Mouse (Mus musculus) kidney, embryonic 15.5 days (tissue): ENCODE measurements at regions not wholly inside any gene's neighbourhood (a gene's known extent, or its start where the extent isn't known, plus 50 kb on each side); places are given as distances from the start of the nearest gene placed in this dataset.
A peak's percentile ranks its signal among the peaks of the same experiment; 100 is the strongest.

Experiments used
- ATAC-seq: fragments of 200-750 bp; cut with Nextera tagmentation; replicated peaks from 2 replicates; pipeline ENCODE4 v1.8.0; 2017; ENCODE audit warnings: moderate TSS enrichment; ENCODE audit not compliant: low FRiP score
- H3K27ac ChIP-seq: fragments of 300-500 bp; sonication (generic); 2 replicates; pipeline ENCODE4 v1.5.1; 2015; ENCODE audit warnings: mild to moderate bottlenecking, inconsistent platforms
- H3K27me3 ChIP-seq: fragments of 300-500 bp; sonication (generic); 2 replicates; pipeline ENCODE4 v1.6.1; 2015; ENCODE audit warnings: inconsistent platforms
- H3K36me3 ChIP-seq: fragments of 300-500 bp; sonication (generic); 2 replicates; pipeline ENCODE4 v1.6.1; 2015; ENCODE audit warnings: inconsistent platforms
- H3K4me1 ChIP-seq: fragments of 300-500 bp; sonication (generic); 2 replicates; pipeline ENCODE4 v1.6.1; 2015; ENCODE audit warnings: inconsistent platforms
- H3K4me2 ChIP-seq: fragments of 300-500 bp; sonication (generic); 2 replicates; pipeline ENCODE4 v1.6.1; 2015; ENCODE audit warnings: moderate library complexity, mild to moderate bottlenecking, inconsistent platforms
- H3K4me3 ChIP-seq: fragments of 300-500 bp; sonication (generic); replicated peaks from 2 replicates; pipeline ENCODE4 v1.5.1; 2015; ENCODE audit warnings: mild to moderate bottlenecking, inconsistent platforms
- H3K9ac ChIP-seq: fragments of 300-500 bp; sonication (generic); 2 replicates; pipeline ENCODE4 v1.6.1; 2015; ENCODE audit warnings: mild to moderate bottlenecking, inconsistent platforms
- H3K9me3 ChIP-seq: fragments of 300-500 bp; sonication (generic); replicated peaks from 2 replicates; pipeline ENCODE4 v1.6.1; 2016; ENCODE audit warnings: inconsistent platforms
- WGBS: fragments of 180-500 bp; shearing (Covaris S2); methylation state at CpG from one replicate; pipeline ENCODE4 v1.1.7; 2015; ENCODE audit warnings: mixed read lengths; 5-methylcytosine and 5-hydroxymethylcytosine counted together

- ATAC-seq, result no peak
- Histone ChIP-seq H3K9me3 (no peaks in the 10 kb centered on the region), H3K27me3 (no peaks in the 10 kb centered on the region), H3K4me3 (no peak overlapping the region), H3K4me2 (no peak overlapping the region), H3K4me1 (peaks cover 2% of the 10 kb centered on the region; the same call in 1 of the 2 replicates), H3K9ac (no peak overlapping the region), H3K27ac (no peak overlapping the region), H3K36me3 (no peaks in the 10 kb centered on the region)
- WGBS, result 66% methylated on average over 4 of the region's 4 CpGs
Measured at GRCm38 (mm10) chr14:47826545-47826944, 178.3 kb downstream of the Ktn1 start.

DNA sequence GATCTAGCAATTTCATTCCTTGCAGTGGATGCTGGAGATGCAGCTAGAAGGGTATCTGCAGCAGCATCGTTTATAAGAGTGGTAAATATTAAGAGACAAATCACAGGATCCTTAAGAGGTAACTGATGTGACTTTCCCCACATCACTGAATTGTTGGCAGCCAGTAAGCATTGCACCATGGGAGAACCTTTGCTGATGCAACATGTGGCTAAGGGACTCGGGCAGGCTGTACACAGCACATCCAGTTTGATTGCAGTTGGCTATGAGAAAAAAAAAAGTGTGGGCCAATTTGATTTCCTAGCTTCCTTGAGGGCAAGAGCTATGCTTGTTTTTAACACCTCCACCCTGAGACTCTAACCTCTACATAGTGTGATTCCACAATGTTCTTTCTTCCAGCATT lies 179.4 kb downstream of the Ktn1 start:
- H3K27me3 ChIP-seq, result no peaks in the 10 kb centered on the region
- H3K27ac ChIP-seq, result no peak overlapping the region
- H3K9ac ChIP-seq, result no peak overlapping the region
- WGBS, result 85% methylated on average over 2 of the region's 2 CpGs
- H3K4me1 ChIP-seq, result peaks cover 2% of the 10 kb centered on the region; the same call in 1 of the 2 replicates
- H3K4me2 ChIP-seq, result no peak overlapping the region
- H3K36me3 ChIP-seq, result no peaks in the 10 kb centered on the region
- no peaks in the 10 kb centered on the region for H3K9me3 ChIP-seq
- H3K4me3 ChIP-seq, result no peak overlapping the region
- ATAC-seq, result no peak

DNA sequence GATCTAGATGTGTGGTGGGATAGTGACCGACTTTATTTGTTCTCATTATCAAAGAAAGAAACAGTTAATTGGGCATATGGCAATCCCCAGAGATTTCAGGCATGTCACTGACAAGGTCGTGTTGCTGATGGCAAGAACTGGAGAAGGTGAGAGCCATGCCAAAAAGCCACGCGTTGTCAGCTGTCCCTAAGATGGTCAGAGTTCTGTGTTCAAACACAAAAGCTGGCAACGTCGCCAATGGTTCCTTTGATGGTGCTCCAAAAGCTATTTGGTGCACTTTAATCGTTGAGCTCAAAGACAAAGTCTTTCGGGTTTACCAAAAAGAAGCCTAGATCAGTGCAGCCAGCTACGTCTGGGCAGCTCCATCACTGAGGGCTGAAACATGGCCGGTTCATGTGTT lies 185.4 kb downstream of the Ktn1 start:
- no peak for ATAC-seq
- Histone ChIP-seq H3K4me3 (no peak overlapping the region), H3K9ac (no peak overlapping the region), H3K27ac (no peak overlapping the region), H3K27me3 (no peaks in the 10 kb centered on the region), H3K4me2 (no peak overlapping the region), H3K4me1 (no peaks in the 10 kb centered on the region), H3K9me3 (no peaks in the 10 kb centered on the region), H3K36me3 (no peaks in the 10 kb centered on the region)
- 85% methylated on average over 10 of the region's 10 CpGs for WGBS

DNA sequence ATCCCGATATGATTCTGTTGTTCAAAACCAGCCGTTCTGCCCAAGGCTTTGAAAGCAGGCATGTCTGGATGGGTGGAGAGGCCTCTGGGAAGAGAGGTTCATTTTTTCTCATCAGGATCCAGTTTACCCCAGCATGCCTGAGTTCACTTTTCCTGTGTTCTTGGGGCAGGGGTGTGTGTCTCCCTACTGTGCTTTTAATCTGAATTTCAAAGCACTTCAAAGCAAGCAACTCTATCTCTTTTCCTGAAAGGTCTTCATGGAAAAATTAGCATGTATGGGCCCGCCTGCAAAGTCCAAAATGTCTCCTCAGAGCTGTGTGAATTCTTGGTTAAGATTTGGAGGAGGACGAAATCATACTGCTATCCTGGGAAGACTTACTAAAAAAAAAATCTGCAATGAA lies 187.2 kb downstream of the Ktn1 start:
- no peak for ATAC-seq
- no peak overlapping the region for H3K4me2 ChIP-seq
- H3K36me3 ChIP-seq, result no peaks in the 10 kb centered on the region
- peaks cover 10% of the 10 kb centered on the region for H3K4me1 ChIP-seq
- no peak overlapping the region for H3K27ac ChIP-seq
- H3K9ac ChIP-seq, result no peak overlapping the region
- WGBS, result 89% methylated on average over 4 of the region's 4 CpGs
- no peaks in the 10 kb centered on the region for H3K9me3 ChIP-seq
- H3K4me3 ChIP-seq, result no peak overlapping the region
- H3K27me3 ChIP-seq, result no peaks in the 10 kb centered on the region

GRCm38 (mm10) chr14:47839493-47840215 lies 191.4 kb downstream of the Ktn1 start:
- Histone ChIP-seq H3K27ac (peak overlapping the region; percentile 52; the same call in 1 of the 2 replicates), H3K9ac (no peak overlapping the region), H3K4me3 (no peak overlapping the region), H3K36me3 (no peaks in the 10 kb centered on the region), H3K4me1 (peaks cover 10% of the 10 kb centered on the region), H3K27me3 (no peaks in the 10 kb centered on the region), H3K4me2 (no peak overlapping the region), H3K9me3 (no peaks in the 10 kb centered on the region)
- WGBS, result 43% methylated on average over 6 of the region's 6 CpGs
- ATAC-seq, result 0 out of 2 replicates have a peak, but pooled peaks have one; percentile 43

DNA sequence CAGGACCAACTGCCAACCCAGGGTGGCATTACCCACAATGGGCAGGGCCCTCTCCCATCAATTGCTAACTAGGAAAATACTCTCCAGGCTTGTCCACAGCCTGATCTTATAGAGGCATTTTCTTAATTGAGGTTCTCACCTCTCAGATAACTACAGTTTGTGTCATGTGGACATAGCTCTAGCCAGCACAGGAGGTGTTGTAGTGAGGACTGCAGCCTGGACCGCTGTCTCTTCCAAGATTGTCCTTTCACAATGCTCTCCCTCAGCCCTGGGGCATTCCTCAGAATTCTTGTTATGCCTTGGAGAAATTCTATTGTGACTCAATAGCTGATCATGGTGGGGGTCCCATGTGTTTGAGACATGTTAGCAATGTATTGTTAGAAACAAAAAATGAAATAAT lies 196.1 kb downstream of the Ktn1 start:
- no peak for ATAC-seq
- Histone ChIP-seq H3K4me2 (no peak overlapping the region), H3K9me3 (no peaks in the 10 kb centered on the region), H3K27me3 (no peaks in the 10 kb centered on the region), H3K4me3 (no peak overlapping the region), H3K36me3 (no peaks in the 10 kb centered on the region), H3K9ac (no peak overlapping the region), H3K4me1 (peaks cover 7% of the 10 kb centered on the region), H3K27ac (no peak overlapping the region)
- WGBS, result 86% methylated on average over 1 of the region's 1 CpGs

DNA sequence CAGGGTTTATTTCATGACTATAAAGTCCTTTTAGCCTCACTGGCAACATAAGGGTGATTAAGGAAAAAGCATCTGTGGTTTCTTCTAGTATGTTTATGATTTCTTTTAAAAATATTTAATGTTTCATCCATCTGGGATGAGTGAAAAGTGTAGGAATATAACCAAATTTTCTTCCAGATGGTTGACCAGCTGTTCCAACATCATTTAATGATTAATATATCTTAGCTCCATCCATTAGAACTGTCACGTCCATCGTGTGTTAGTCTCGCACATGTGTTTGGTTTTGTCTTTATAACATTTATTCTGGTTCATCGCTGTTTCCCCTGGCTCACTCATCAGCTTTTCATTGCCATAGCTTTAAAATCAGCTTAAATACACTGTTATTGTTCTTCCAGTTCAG lies 200.6 kb downstream of the Ktn1 start:
- Histone ChIP-seq H3K27me3 (no peaks in the 10 kb centered on the region), H3K4me3 (no peak overlapping the region), H3K9ac (no peak overlapping the region), H3K27ac (no peak overlapping the region), H3K4me1 (no peaks in the 10 kb centered on the region), H3K36me3 (no peaks in the 10 kb centered on the region), H3K4me2 (no peak overlapping the region), H3K9me3 (no peaks in the 10 kb centered on the region)
- WGBS, result 70% methylated on average over 4 of the region's 4 CpGs
- ATAC-seq, result no peak

GRCm38 (mm10) chr14:47856280-47856765 lies 208.1 kb downstream of the Ktn1 start:
- H3K36me3 ChIP-seq, result no peaks in the 10 kb centered on the region
- H3K4me2 ChIP-seq, result no peak overlapping the region
- 62% methylated on average over 7 of the region's 7 CpGs for WGBS
- H3K9ac ChIP-seq, result no peak overlapping the region
- H3K4me3 ChIP-seq, result no peak overlapping the region
- no peak overlapping the region for H3K27ac ChIP-seq
- no peaks in the 10 kb centered on the region for H3K9me3 ChIP-seq
- no peak; the same call in 1 of the 2 replicates for ATAC-seq
- H3K27me3 ChIP-seq, result no peaks in the 10 kb centered on the region
- H3K4me1 ChIP-seq, result 0 out of 2 replicates have a peak, but pooled peaks cover 14% of the 10 kb centered on the region

- H3K36me3 ChIP-seq, result no peaks in the 10 kb centered on the region
- ATAC-seq, result no peak
- H3K4me2 ChIP-seq, result no peak overlapping the region
- 0 out of 2 replicates have a peak, but pooled peaks cover 14% of the 10 kb centered on the region for H3K4me1 ChIP-seq
- no peak overlapping the region for H3K4me3 ChIP-seq
- WGBS, result 65% methylated on average over 4 of the region's 4 CpGs
- H3K27me3 ChIP-seq, result no peaks in the 10 kb centered on the region
- no peak overlapping the region for H3K27ac ChIP-seq
- no peaks in the 10 kb centered on the region for H3K9me3 ChIP-seq
- no peak overlapping the region for H3K9ac ChIP-seq
Measured at GRCm38 (mm10) chr14:47857271-47857670, 209.0 kb downstream of the Ktn1 start.

DNA sequence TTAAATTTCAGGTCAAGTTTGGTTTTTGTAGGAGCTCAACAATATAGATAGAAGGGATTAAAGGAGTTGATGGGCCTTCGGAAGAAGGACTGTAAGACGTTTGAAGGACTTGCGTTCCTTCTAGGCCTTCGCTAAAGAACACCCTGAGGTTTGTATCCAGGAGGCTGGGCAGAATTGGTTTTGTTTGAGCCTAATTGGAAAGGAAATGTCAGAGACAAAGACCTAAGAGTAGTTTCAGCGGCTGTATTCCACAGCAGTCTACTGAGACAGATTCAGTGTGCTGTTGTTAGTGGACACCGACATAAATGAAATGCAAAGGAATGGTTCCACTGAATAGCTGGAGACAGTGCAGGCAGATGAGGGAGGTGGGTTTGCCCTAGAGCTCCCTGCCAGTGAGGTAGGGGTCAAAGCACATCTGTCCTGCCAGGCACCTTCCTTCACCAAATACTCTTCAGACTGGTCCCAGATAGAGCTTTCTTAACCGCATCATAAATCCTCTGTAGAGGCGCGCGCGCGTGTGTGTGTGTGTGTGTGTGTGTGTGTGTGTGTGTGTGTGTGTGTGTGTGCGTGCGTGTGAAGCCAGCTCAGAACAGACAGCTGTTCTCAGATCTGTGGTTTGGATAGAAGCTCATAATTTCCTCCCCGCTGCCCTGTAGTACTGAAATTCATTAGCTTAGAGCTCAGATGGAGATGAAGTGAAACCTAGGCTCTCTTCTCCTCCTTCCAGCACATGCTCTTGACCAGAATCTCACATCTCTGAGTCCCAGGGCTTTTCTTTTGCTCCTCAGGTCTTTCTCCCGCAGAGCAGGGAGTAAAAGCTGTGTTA lies 209.7 kb downstream of the Ktn1 start:
- ATAC-seq, result 0 out of 2 replicates have a peak, but pooled peaks have one; percentile 18
- 59% methylated on average over 16 of the region's 16 CpGs for WGBS

DNA sequence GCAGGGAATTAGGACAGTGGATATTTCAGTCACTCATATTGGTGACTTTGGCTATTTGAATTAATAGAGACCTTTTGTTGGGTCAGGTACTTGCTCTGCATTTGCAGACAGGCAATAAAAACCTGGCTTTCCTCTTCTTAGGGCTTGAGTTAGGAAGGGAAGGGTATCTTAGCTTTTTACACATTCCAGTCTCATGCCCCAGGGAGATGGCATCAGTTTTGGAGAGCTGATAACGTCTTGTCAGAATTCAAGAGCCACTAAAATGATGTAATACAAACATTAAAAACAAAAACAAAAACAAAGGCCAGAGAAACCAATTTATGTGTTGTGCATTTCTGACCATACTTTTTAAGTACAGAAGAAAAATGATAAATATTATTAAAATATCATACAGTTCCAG lies 214.3 kb downstream of the Ktn1 start:
- Histone ChIP-seq H3K36me3 (no peaks in the 10 kb centered on the region), H3K4me3 (no peak overlapping the region), H3K4me2 (no peak overlapping the region), H3K9me3 (no peaks in the 10 kb centered on the region), H3K4me1 (0 out of 2 replicates have a peak, but pooled peaks cover 5% of the 10 kb centered on the region), H3K9ac (no peak overlapping the region), H3K27ac (no peak overlapping the region), H3K27me3 (no peaks in the 10 kb centered on the region)
- 70% methylated on average over 1 of the region's 1 CpGs for WGBS
- no peak for ATAC-seq

More for the DNA sequence above, 209.7 kb downstream of the Ktn1 start:
- H3K4me1 ChIP-seq, result 0 out of 2 replicates have a peak, but pooled peaks cover 14% of the 10 kb centered on the region
- no peak overlapping the region for H3K4me2 ChIP-seq
- no peak overlapping the region for H3K4me3 ChIP-seq
- no peak overlapping the region for H3K9ac ChIP-seq
- no peaks in the 10 kb centered on the region for H3K9me3 ChIP-seq
- no peaks in the 10 kb centered on the region for H3K36me3 ChIP-seq
- H3K27ac ChIP-seq, result peak overlapping the region; percentile 54; the same call in 1 of the 2 replicates
- no peaks in the 10 kb centered on the region for H3K27me3 ChIP-seq

DNA sequence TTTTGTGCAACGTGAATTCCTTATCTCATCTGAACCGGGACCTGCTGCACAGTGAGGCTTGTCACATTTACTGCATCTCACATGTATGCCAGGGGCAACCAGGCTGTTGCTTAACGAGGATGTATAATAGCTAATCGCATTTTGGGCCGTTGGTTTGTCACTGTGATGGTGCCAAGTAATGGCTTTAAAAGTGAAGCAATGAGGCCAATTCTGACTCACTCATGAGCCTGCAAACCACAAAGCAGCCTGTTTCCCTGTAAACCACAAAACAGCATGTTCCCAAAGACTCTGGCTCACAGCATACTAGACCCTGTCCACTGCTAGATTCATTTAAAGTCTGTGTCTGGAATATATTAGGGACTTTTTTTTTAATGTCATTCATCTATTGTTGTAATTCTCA lies 214.8 kb downstream of the Ktn1 start:
- H3K4me2 ChIP-seq, result no peak overlapping the region
- no peaks in the 10 kb centered on the region for H3K9me3 ChIP-seq
- no peak overlapping the region for H3K4me3 ChIP-seq
- H3K27me3 ChIP-seq, result no peaks in the 10 kb centered on the region
- 33% methylated on average over 5 of the region's 5 CpGs for WGBS
- no peak for ATAC-seq
- no peaks in the 10 kb centered on the region for H3K36me3 ChIP-seq
- H3K9ac ChIP-seq, result no peak overlapping the region
- H3K27ac ChIP-seq, result no peak overlapping the region
- H3K4me1 ChIP-seq, result 0 out of 2 replicates have a peak, but pooled peaks cover 2% of the 10 kb centered on the region
